Mouse (Mus musculus) limb, embryonic 11.5 days (tissue): ENCODE measurements around the gene Tmem102. TPM values are rescaled to one million over a fixed set of nuclear protein-coding genes. Genes with fewer than 3 reads are reported as not detected.

ENCODE experiments used
- ATAC-seq: fragments of 200-750 bp; cut with Nextera tagmentation; 2 replicates; pipeline ENCODE4 v1.8.0; 2017; ENCODE audit warnings: low read depth; ENCODE audit not compliant: insufficient number of reproducible peaks, low FRiP score, low TSS enrichment
- DNase-seq: peaks from one replicate; pipeline ENCODE4 v3.0.0-alpha.2; 2015; ENCODE audit warnings: low spot score
- H3K27ac ChIP-seq: fragments of 300-500 bp; sonication (generic); replicated peaks from 2 replicates; pipeline ENCODE4 v1.5.1; 2014; ENCODE audit warnings: low read depth, mild to moderate bottlenecking, low read length
- H3K27me3 ChIP-seq: fragments of 300-500 bp; sonication (generic); 2 replicates; pipeline ENCODE4 v1.6.1; 2014; ENCODE audit warnings: mild to moderate bottlenecking, low read length, mixed read lengths; ENCODE audit not compliant: control insufficient read depth, insufficient read depth
- H3K36me3 ChIP-seq: fragments of 300-500 bp; sonication (generic); 2 replicates; pipeline ENCODE4 v1.6.1; 2014; ENCODE audit warnings: mild to moderate bottlenecking, low read length, moderate library complexity, mixed read lengths; ENCODE audit not compliant: control insufficient read depth, insufficient read depth
- H3K4me1 ChIP-seq: fragments of 300-500 bp; sonication (generic); 2 replicates; pipeline ENCODE4 v1.6.1; 2014; ENCODE audit warnings: low read length, mixed read lengths; ENCODE audit not compliant: control insufficient read depth, insufficient read depth
- H3K4me2 ChIP-seq: fragments of 300-500 bp; sonication (generic); 2 replicates; pipeline ENCODE4 v1.6.1; 2014; ENCODE audit warnings: low read depth, mild to moderate bottlenecking, moderate library complexity; ENCODE audit not compliant: severe bottlenecking
- H3K4me3 ChIP-seq: fragments of 300-500 bp; sonication (generic); 2 replicates; pipeline ENCODE4 v1.5.1; 2014; ENCODE audit warnings: low read depth, low read length
- H3K9ac ChIP-seq: fragments of 300-500 bp; sonication (generic); 2 replicates; pipeline ENCODE4 v1.6.1; 2014; ENCODE audit warnings: mild to moderate bottlenecking, low read length
- H3K9me3 ChIP-seq: fragments of 300-500 bp; sonication (generic); 2 replicates; pipeline ENCODE4 v1.6.1; 2016; ENCODE audit warnings: low read length; ENCODE audit not compliant: control insufficient read depth
- WGBS: fragments of 180-500 bp; shearing (Covaris S2); extraction: QIAGEN DNeasy Blood & Tissue Kit; methylation state at CpG from one replicate; pipeline ENCODE4 v1.1.7; 2014; 5-methylcytosine and 5-hydroxymethylcytosine counted together
- polyA plus RNA-seq: library from polyadenylated mRNA; unstranded; fragments of >200 nt; fragmentation: Nextera tagmentation; extraction: Ambion mirVana; gene quantifications from 2 replicates; pipeline ENCODE4 v1.2.1, GENCODE M21; 2014

Tmem102 gene
- polyA plus RNA-seq, 1 experiment from 2014 or later = 2.0 TPM

GRCm38 (mm10) chr11:69760901-69761200 lies 44.6 kb downstream of the Tmem102 start:
- Histone ChIP-seq H3K36me3 (no peaks in the 10 kb centered on the region), H3K4me3 (no peak overlapping the region), H3K27me3 (no peaks in the 10 kb centered on the region), H3K4me1 (peaks cover 19% of the 10 kb centered on the region), H3K9ac (no peak overlapping the region), H3K27ac (no peak overlapping the region), H3K9me3 (no peaks in the 10 kb centered on the region), H3K4me2 (0 out of 2 replicates have a peak overlapping the region, but pooled peaks have one; percentile 7)
- ATAC-seq (no peak), DNase-seq (no peak)
- 90% methylated on average over 7 of the region's 7 CpGs for WGBS

GRCm38 (mm10) chr11:69760160-69760900 lies 45.1 kb downstream of the Tmem102 start:
- peak overlapping the region; percentile 63; the same call in 1 of the 2 replicates for H3K27ac ChIP-seq
- WGBS = 87% methylated on average over 14 of the region's 14 CpGs

GRCm38 (mm10) chr11:69758971-69759721 lies 46.3 kb downstream of the Tmem102 start:
- peak overlapping the region; percentile 95 for H3K27ac ChIP-seq
- H3K36me3 ChIP-seq = no peaks in the 10 kb centered on the region
- peak overlapping the region; percentile 83 for H3K9ac ChIP-seq
- under 1% methylated on average over 37 of the region's 37 CpGs for WGBS
- ATAC-seq (peak; percentile 90), DNase-seq (peak; percentile 89)
- no peaks in the 10 kb centered on the region for H3K9me3 ChIP-seq
- H3K4me2 ChIP-seq = peak overlapping the region; percentile 84
- peak overlapping the region; percentile 70 for H3K4me3 ChIP-seq
- no peaks in the 10 kb centered on the region for H3K27me3 ChIP-seq
- peaks cover 27% of the 10 kb centered on the region for H3K4me1 ChIP-seq

More at GRCm38 (mm10) chr11:69760160-69760900, 45.1 kb downstream of the Tmem102 start:
- DNase-seq = no peak
- peak overlapping the region; percentile 67; the same call in 1 of the 2 replicates for H3K9ac ChIP-seq
- no peak overlapping the region for H3K4me3 ChIP-seq
- no peaks in the 10 kb centered on the region for H3K27me3 ChIP-seq
- peak overlapping the region; percentile 84; the same call in 1 of the 2 replicates for H3K4me2 ChIP-seq
- no peak for ATAC-seq
- H3K36me3 ChIP-seq = no peaks in the 10 kb centered on the region
- H3K9me3 ChIP-seq = no peaks in the 10 kb centered on the region
- H3K4me1 ChIP-seq = peaks cover 23% of the 10 kb centered on the region

GRCm38 (mm10) chr11:69758478-69758970 lies 46.9 kb downstream of the Tmem102 start, which contains the start of gene Polr2a:
Polr2a (minus strand) TSS chr11:69758637.
- under 1% methylated on average over 35 of the region's 36 CpGs for WGBS
- H3K4me1 ChIP-seq = peaks cover 27% of the 10 kb centered on the region

GRCm38 (mm10) chr11:69758090-69758456 lies 47.4 kb downstream of the Tmem102 start:
- Histone ChIP-seq H3K4me2 (peak overlapping the region; percentile 84), H3K27ac (peak overlapping the region; percentile 95), H3K36me3 (no peaks in the 10 kb centered on the region), H3K27me3 (no peaks in the 10 kb centered on the region), H3K9me3 (no peaks in the 10 kb centered on the region), H3K4me1 (peaks cover 27% of the 10 kb centered on the region), H3K4me3 (peak overlapping the region; percentile 70), H3K9ac (peak overlapping the region; percentile 83)
- ATAC-seq (peak; percentile 80), DNase-seq (peak; percentile 94)
- WGBS = under 1% methylated on average over 26 of the region's 26 CpGs

More at GRCm38 (mm10) chr11:69758478-69758970, 46.9 kb downstream of the Tmem102 start, which contains the start of gene Polr2a:
- Histone ChIP-seq H3K9ac (peak within 1 kb of the TSS; percentile 83), H3K4me3 (peak within 1 kb of the TSS; percentile 70), H3K36me3 (no peaks in the 10 kb centered on the region), H3K27ac (peak within 1 kb of the TSS; percentile 95), H3K27me3 (no peaks in the 10 kb centered on the region), H3K9me3 (no peaks in the 10 kb centered on the region), H3K4me2 (peak within 1 kb of the TSS; percentile 84)
- DNase-seq = peak; percentile 99
- peak; percentile 96 for ATAC-seq

GRCm38 (mm10) chr11:69757303-69758089 lies 47.9 kb downstream of the Tmem102 start:
- no peaks in the 10 kb centered on the region for H3K27me3 ChIP-seq
- 48% methylated on average over 9 of the region's 9 CpGs for WGBS
- no peaks in the 10 kb centered on the region for H3K36me3 ChIP-seq
- ATAC-seq = no peak
- H3K27ac ChIP-seq = peak overlapping the region; percentile 95; the same call in 1 of the 2 replicates
- H3K4me1 ChIP-seq = peaks cover 27% of the 10 kb centered on the region
- H3K4me3 ChIP-seq = peak overlapping the region; percentile 70
- DNase-seq = no peak
- H3K4me2 ChIP-seq = peak overlapping the region; percentile 84
- H3K9me3 ChIP-seq = no peaks in the 10 kb centered on the region
- H3K9ac ChIP-seq = peak overlapping the region; percentile 83

- Histone ChIP-seq H3K4me3 (no peak overlapping the region), H3K4me2 (peak overlapping the region; percentile 3; the same call in 1 of the 2 replicates), H3K27ac (no peak overlapping the region), H3K27me3 (no peaks in the 10 kb centered on the region), H3K36me3 (no peaks in the 10 kb centered on the region), H3K4me1 (peaks cover 21% of the 10 kb centered on the region), H3K9ac (no peak overlapping the region), H3K9me3 (no peaks in the 10 kb centered on the region)
- no peak for ATAC-seq
- WGBS = 59% methylated on average over 3 of the region's 3 CpGs
- no peak for DNase-seq
These were observed 50.7 kb downstream of the Tmem102 start for GRCm38 (mm10) chr11:69754701-69755100.

- Histone ChIP-seq H3K4me1 (peaks cover 17% of the 10 kb centered on the region), H3K4me2 (no peak overlapping the region), H3K4me3 (no peak overlapping the region), H3K9ac (no peak overlapping the region), H3K36me3 (no peaks in the 10 kb centered on the region), H3K9me3 (no peaks in the 10 kb centered on the region), H3K27ac (no peak overlapping the region), H3K27me3 (no peaks in the 10 kb centered on the region)
- WGBS = 92% methylated on average over 5 of the region's 5 CpGs
- DNase-seq (no peak), ATAC-seq (no peak)
These were observed 51.2 kb downstream of the Tmem102 start for GRCm38 (mm10) chr11:69754233-69754632.
